Mouse (Mus musculus): ENCODE results near the gene Il7r.
A peak's percentile ranks its signal among the peaks of the same experiment; 100 is the strongest.

The Il7r gene

DNA sequence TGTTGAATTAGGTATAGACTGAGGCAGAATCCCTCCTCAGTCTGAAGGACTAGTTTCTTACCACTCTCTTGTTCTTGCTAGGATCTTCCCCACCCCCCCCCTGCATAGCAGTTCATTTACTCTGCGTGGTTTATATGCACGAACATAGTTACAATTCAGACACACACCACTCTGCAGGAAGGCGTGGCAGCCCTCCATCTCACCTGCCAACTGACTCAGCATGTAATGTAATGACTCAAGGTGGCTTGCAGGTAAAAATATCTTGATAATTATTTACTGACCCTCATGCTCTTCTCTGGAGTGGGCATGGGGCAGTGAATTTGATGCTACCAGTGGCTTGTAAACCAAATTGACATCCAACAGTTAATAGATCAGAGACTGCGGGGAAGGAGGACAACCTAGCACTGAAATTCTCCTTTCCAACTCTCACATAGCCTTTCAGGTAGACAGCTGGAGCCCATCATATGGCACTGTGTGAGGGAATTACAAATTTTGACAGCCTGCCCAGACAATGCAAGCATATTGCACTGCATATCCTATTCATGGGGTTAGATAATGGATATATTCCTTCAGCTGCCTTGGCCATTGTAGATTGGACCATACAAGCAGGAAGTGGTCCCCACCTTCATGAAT is 58.8 kb downstream of the Il7r start:
- DNase-seq (ENCODE audit: low read depth): no peak

DNA sequence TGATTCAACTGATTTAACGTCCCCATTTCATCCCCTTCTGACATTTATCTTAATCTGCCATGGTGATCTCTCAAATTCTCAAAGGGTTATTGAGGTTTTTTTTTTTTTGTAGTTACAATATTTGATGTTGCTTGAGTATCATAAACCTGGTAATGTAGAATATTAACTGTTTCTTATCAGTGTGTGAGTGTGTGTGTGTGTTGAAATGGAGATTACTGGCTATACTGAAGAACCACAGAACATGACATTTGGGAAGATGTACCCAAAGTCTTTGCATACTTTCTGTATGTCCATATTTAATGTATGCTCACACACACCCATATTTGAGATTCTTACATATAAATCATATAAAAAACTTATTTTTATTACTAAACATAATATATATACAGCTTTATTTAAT is 65.9 kb downstream of the Il7r start:
- no peak for DNase-seq (ENCODE audit: low read depth)

DNA sequence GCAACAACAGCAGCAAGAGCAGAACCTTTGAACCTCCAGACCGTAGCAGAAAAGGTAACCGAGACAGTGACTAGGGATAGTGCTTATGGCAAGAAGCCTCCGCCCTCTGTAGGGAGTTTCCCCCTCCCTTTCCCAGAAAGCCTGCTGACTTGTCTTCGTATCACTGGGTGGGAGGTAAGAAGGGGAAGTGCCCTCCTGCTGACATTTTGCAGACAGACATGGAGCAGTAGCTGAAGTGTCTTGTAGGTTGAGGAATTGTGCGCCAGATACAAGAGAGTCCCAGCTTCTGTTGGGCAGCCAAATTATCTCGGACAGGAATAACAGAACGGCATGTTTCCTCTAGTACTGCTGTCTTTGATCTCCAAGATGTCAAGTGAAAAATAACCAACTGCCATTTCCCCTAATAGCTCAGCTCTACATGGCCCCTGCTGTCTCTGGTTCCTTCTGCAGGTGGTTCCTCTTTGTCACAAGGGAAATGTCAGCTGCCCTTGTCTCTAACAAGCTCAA is 66.4 kb downstream of the Il7r start:
- peak; percentile 43 for DNase-seq (ENCODE audit: low read depth)
